Mouse (Mus musculus): ENCODE measurements around the gene Tmem240.

DNA sequence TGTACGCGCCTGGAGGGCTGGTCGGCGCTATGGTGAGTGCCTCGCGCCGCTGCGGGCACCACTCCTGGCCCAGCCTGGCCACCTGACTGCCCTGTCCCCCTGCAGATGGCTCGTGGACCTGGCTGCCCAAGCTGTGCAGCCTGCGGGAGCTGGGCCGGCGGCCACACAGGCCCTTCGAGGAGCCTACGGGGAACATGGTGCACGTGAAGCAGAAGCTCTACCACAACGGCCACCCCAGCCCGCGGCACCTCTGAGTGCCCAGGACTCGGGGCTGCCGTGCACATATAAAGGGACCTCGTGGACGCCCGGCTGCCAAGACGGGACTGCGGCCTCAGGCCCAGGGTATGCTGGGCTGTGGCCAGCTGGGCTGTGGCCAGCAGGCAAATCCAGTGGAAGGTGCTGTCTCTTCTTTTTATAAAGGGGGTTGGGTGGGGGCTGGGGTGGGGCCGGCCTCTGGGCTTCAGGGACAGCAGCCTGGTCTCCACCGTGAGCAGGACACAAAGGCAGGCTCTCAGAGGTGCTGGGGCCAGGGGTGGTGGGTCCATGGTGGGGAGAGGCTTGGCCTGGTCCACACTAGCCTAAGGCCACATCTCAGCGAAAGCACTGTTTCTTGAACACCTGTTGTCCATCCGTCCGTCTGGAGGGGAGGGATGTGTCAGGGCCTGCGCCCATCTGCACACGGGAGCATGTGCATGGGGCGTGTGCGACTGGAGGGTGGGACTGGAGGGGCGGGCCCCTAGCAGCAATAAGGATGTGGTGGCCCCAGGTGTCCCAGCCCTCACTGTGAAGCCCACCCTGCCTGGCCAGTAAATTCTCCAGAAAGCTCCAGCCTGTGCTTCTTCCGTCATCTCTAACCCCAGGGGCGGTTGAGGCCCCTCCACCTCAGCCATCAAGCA, 5.4 kb downstream of the Tmem240 start:
- TF ChIP-seq POLR2A (IDR thresholded peaks at IDR 0.05; ENCODE audit: borderline replicate concordance, low read depth, low read length) (no peak), CTCF (IDR thresholded peaks at IDR 0.05; ENCODE audit: low read depth, low read length) (no peak)
